Mouse (Mus musculus): Measurements from ENCODE around the gene Cacna1a. TPM values are rescaled to one million over a fixed set of nuclear protein-coding genes. Genes with fewer than 3 reads are reported as not detected.

The Cacna1a gene
- polyA plus RNA-seq, 1 experiment from 2014 or later = 0.74 TPM

DNA sequence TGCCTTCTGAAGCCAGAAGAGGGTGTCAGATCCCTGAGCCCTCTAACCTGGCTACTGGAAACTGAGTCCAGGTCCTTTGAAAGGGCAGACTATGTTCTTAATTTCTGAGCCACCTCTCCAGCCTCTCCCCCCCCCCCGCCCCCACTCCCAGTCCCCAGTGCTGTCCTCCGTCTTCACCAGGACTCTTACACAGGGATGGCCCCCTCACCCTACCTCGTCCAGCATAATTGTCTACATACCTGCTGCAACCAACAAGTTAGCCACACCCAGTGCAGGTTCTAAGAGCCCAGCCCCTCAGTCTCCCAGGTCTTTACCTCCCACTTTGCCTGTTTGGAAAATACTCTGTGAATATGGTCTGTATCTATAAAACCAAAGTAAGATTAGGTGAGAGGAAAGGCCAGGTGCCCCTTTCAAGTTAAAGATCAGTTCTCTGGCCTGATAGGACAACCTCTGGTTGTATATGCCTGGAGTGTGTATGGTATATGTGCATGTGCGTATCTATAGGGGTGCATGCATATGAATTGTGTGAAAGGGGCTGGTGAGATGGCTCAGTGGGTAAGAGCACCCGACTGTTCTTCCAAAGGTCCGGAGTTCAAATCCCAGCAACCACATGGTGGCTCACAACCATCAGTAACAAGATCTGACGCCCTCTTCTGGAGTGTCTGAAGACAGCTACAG lies 252.5 kb downstream of the Cacna1a start:
- H3K4me1 ChIP-seq (replicated peaks) = peaks cover 25% of the 10 kb centered on the region
- H3K4me3 ChIP-seq (replicated peaks) = no peak overlapping the region
- H3K9ac ChIP-seq = no peak overlapping the region
- peaks cover 22% of the 10 kb centered on the region for H3K27me3 ChIP-seq
- no peak overlapping the region for H3K27ac ChIP-seq
- WGBS (ENCODE audit: insufficient replicate concordance) = 66% methylated on average over 7 of the region's 7 CpGs
- H3K36me3 ChIP-seq = no peaks in the 10 kb centered on the region
- no peaks in the 10 kb centered on the region for H3K9me3 ChIP-seq (replicated peaks)
- no peak for ATAC-seq (ENCODE audit: low read depth)
- no peak overlapping the region for H3K4me2 ChIP-seq
- no peak for DNase-seq

DNA sequence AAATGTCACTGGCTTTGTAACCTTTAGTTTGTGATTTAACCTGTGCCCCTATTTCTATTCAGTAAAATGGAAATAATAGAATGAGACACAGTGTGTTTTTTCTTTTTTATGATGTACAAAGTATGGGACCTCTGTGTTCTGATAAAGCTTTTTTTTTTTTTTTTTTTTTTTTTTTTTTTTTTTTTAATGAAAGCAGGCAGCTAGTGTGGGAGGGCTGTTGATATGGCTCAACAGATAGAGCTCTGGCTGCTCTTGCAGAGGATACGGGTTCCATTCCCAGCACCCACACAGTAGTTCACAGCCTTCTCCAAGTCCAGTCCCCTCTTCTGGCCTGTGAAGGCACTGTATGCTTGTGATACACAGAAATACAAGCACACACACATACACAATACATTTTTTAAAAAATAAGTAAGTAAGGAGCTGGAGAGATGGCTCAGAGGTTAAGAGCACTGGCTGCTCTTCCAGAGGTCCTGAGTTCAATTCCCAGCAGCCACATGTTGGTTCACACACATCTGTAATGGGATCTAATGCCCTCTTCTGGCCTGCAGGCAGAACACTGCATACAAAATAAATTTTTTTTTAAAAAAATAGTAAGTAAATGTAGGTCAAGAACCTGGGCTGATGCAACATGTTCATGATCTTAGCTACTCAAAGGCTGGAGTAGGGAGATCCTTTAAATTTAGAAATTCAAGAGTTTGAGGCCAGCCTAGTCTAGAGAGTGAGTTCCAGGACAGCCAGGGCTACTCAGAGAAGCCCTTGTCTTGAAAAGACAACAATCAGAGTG lies 253.5 kb downstream of the Cacna1a start:
- no peak for DNase-seq
- no peak for ATAC-seq (ENCODE audit: low read depth)
- Histone ChIP-seq H3K4me2 (no peak overlapping the region), H3K4me3 (replicated peaks) (no peak overlapping the region), H3K9ac (no peak overlapping the region), H3K4me1 (replicated peaks) (peaks cover 27% of the 10 kb centered on the region), H3K27ac (no peak overlapping the region), H3K9me3 (replicated peaks) (no peaks in the 10 kb centered on the region), H3K27me3 (peaks cover 16% of the 10 kb centered on the region), H3K36me3 (no peaks in the 10 kb centered on the region)
- 16% methylated on average over 1 of the region's 1 CpGs for WGBS (ENCODE audit: insufficient replicate concordance)

DNA sequence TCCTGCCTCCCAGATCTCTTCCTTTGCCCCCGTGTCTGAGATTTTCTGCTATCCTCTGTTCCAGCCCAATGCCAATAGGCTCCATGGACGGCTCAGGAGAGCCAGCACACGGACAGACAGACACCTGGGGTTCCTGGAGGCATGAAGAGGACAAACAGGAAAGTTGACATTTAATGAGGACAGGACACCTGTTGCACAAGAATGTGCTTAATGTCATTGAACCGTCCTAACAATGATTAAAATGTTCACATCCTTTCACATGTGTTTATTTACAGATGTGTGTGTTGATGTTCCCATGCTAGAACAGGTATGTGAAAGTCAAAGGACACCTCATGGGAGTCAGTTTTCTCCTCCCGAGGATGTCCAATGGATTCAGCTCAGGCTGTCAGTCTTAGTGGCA lies 254.8 kb downstream of the Cacna1a start:
- Histone ChIP-seq H3K4me2 (no peak overlapping the region), H3K4me1 (replicated peaks) (peaks cover 37% of the 10 kb centered on the region), H3K9ac (no peak overlapping the region), H3K27me3 (peaks cover 6% of the 10 kb centered on the region), H3K9me3 (replicated peaks) (no peaks in the 10 kb centered on the region), H3K36me3 (no peaks in the 10 kb centered on the region), H3K27ac (no peak overlapping the region), H3K4me3 (replicated peaks) (no peak overlapping the region)
- ATAC-seq (ENCODE audit: low read depth) (no peak), DNase-seq (no peak)
- 67% methylated on average over 5 of the region's 5 CpGs for WGBS (ENCODE audit: insufficient replicate concordance)

DNA sequence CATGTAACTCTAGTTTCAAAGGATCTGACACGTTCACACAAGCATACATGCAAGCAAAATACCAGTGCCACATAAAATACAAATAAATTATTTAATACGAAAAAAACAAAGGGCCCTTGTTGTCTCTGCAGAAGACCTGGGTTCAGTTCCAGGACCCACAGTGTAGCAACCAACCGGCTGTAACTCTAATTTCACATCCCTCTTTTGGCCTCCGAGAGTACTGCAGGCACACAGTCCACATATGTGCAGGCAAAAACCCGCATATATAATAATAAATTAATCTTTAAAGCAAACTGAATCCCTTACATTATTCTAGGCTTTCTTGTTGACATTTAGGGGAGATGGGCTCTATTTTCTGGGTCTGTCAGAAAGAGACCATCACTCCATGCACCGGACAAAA lies 258.6 kb downstream of the Cacna1a start:
- ATAC-seq (ENCODE audit: low read depth) = 0 out of 2 replicates have a peak, but pooled peaks have one; percentile 7
- H3K9me3 ChIP-seq (replicated peaks) = no peaks in the 10 kb centered on the region
- WGBS (ENCODE audit: insufficient replicate concordance) = 52% methylated on average over 6 of the region's 6 CpGs
- no peaks in the 10 kb centered on the region for H3K27me3 ChIP-seq
- H3K36me3 ChIP-seq = no peaks in the 10 kb centered on the region
- H3K4me1 ChIP-seq (replicated peaks) = peaks cover 22% of the 10 kb centered on the region
- H3K4me2 ChIP-seq = peak overlapping the region; percentile 65
- no peak for DNase-seq
- H3K9ac ChIP-seq = no peak overlapping the region
- H3K27ac ChIP-seq = no peak overlapping the region
- no peak overlapping the region for H3K4me3 ChIP-seq (replicated peaks)

DNA sequence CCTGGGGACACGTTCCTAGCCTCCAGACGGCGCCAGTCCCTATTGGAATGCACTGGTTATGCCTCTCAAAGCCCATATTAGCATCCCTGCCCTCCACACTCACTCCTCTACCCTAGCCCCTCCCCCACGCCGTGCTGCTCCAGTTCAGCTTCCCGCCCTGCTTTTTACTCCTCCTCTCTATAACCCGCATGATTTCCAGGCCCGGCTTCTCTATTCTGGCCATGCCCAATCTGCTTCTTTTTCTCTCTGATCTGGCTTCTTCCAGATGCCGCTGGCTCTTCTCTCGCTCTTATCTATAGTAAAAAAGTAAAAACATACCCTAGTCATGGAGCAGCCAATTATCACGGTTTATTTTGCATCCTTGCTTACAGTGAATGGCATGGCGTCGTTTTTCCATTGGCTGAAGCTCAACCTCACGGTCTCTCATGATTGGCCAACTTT lies 259.2 kb downstream of the Cacna1a start:
- DNase-seq (no peak), ATAC-seq (ENCODE audit: low read depth) (peak; percentile 67)
- peak overlapping the region; percentile 11; the same call in 1 of the 2 replicates for H3K9ac ChIP-seq
- no peaks in the 10 kb centered on the region for H3K36me3 ChIP-seq
- 5% methylated on average over 14 of the region's 14 CpGs for WGBS (ENCODE audit: insufficient replicate concordance)
- peaks cover 18% of the 10 kb centered on the region for H3K4me1 ChIP-seq (replicated peaks)
- H3K27ac ChIP-seq = peak overlapping the region; percentile 54
- H3K27me3 ChIP-seq = no peaks in the 10 kb centered on the region
- peak overlapping the region; percentile 32 for H3K4me3 ChIP-seq (replicated peaks)
- peak overlapping the region; percentile 65 for H3K4me2 ChIP-seq
- no peaks in the 10 kb centered on the region for H3K9me3 ChIP-seq (replicated peaks)

DNA sequence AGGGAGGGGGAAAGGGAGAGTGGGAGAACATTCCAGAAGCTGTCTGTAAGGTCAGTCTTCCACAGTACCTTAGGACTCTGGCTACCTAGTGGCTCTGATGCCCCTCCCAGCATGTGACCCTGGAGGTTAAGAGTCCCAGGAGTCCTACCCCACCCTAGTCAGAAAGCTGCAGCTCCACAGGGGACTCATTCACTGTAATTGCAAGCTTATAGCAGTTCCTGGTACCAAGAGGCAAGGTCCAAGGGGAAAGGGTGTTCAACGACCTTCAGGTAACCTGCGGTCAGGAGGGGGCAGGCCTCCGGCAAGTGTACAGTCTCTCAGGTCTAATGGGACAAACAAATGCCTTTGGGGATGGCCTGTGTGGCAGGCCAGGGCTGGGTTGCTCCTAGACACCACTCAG lies 262.0 kb downstream of the Cacna1a start:
- DNase-seq (no peak), ATAC-seq (ENCODE audit: low read depth) (no peak)
- WGBS (ENCODE audit: insufficient replicate concordance) = 56% methylated on average over 3 of the region's 3 CpGs
- H3K27me3 ChIP-seq = no peaks in the 10 kb centered on the region
- no peaks in the 10 kb centered on the region for H3K36me3 ChIP-seq
- H3K4me2 ChIP-seq = no peak overlapping the region
- peaks cover 35% of the 10 kb centered on the region for H3K4me1 ChIP-seq (replicated peaks)
- H3K27ac ChIP-seq = no peak overlapping the region
- H3K9ac ChIP-seq = no peak overlapping the region
- no peaks in the 10 kb centered on the region for H3K9me3 ChIP-seq (replicated peaks)
- H3K4me3 ChIP-seq (replicated peaks) = no peak overlapping the region

DNA sequence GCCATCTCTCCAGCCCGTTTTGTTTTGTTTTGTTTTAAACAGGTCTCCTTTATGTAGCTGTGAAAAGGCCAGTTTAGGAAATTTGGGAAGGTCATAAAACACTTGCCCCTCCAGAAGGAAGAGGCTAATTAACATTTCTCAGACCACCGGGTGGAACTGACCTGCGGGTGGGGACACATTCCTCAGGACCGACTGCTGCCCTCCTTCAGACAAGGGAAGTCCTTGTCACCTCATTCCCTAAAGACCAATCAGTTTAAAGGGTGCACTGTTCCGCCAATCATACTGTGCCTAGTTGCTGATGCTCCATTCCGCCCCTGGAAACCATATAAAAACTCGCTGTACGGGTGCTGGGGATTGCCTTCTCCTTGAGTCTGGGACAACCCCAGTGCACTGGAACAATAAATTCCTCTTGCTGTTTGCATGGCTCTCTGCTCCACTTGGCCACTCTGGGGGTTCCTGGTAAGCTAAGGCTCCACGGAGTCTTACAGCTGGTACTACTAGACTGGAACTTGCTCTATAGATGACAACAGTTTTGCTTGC lies 264.9 kb downstream of the Cacna1a start:
- Histone ChIP-seq H3K4me1 (replicated peaks) (peaks cover 52% of the 10 kb centered on the region), H3K9ac (no peak overlapping the region; the same call in 1 of the 2 replicates), H3K4me2 (peak overlapping the region; percentile 34), H3K36me3 (no peaks in the 10 kb centered on the region), H3K27ac (no peak overlapping the region), H3K27me3 (peaks cover 10% of the 10 kb centered on the region; the same call in 1 of the 2 replicates), H3K9me3 (replicated peaks) (no peaks in the 10 kb centered on the region), H3K4me3 (replicated peaks) (0 out of 2 replicates have a peak overlapping the region, but pooled peaks have one; percentile 3)
- 52% methylated on average over 9 of the region's 9 CpGs for WGBS (ENCODE audit: insufficient replicate concordance)
- DNase-seq (no peak), ATAC-seq (ENCODE audit: low read depth) (no peak)

DNA sequence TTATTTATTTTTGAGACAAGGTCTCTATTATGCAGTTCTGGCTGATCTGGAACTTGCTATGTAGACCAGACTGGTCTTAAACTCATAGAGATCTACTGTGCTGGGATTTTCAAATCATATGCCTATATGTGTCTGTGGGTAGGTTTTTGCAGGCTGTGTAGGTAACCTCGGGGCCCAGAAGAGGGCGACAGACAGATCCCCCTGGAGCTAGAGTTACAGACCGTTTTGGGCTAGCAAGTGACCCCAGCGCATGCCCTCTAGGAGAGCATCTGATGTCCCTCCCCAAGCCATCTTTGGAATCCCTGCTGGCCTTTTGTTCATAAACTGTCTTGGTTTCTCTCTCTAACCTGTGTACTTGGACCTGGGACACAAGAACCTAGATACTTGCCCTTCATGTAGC lies 266.4 kb downstream of the Cacna1a start:
- Histone ChIP-seq H3K4me3 (replicated peaks) (no peak overlapping the region), H3K4me1 (replicated peaks) (peaks cover 65% of the 10 kb centered on the region), H3K9me3 (replicated peaks) (no peaks in the 10 kb centered on the region), H3K9ac (no peak overlapping the region), H3K36me3 (no peaks in the 10 kb centered on the region), H3K27ac (0 out of 2 replicates have a peak overlapping the region, but pooled peaks have one; percentile 11), H3K4me2 (no peak overlapping the region), H3K27me3 (peaks cover 10% of the 10 kb centered on the region; the same call in 1 of the 2 replicates)
- no peak for DNase-seq
- ATAC-seq (ENCODE audit: low read depth) = no peak
- 31% methylated on average over 4 of the region's 4 CpGs for WGBS (ENCODE audit: insufficient replicate concordance)

DNA sequence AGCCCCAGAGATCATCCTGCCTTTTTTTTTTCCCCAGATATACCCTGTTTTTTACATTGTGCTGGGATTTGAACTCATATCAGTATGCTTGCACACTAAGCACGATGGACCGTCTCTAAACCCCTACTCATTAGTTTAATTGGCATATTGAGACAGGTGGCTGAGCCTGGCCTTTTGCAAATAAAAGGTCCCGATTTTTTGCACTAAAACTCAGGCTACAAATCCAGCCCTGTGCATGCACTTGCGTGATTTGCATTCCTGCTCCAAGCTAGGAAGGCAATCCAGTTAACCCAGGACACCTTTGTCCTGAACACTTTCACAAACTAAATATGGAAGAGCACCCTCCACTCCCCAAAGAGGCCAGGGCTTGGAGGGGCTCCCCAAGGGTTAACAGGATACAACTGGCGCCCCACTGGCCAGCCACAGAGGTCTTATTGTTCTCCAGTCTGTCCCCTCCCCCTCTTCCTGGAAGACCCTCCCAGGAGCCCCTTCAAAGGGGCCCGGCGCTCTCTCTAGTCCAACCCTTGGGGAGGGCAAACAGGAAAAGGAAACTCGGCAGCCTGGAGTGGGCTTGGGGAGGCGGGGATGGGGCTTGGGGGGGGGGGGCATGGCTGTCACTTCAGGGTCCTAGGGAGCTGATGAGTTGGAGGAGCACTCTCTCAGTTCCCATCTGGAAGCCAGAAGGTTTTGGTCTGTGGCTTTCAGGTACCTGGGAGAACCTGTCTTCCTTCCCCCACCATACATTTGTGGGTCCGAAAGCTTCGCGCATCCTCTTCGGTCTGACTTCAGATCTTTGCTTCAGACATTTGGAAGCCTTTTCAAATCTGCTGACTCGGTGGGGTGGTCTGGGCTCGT lies 267.3 kb downstream of the Cacna1a start:
- 12% methylated on average over 15 of the region's 15 CpGs for WGBS (ENCODE audit: insufficient replicate concordance)
- Histone ChIP-seq H3K9me3 (replicated peaks) (no peaks in the 10 kb centered on the region), H3K9ac (peak overlapping the region; percentile 69), H3K27me3 (peaks cover 10% of the 10 kb centered on the region; the same call in 1 of the 2 replicates), H3K4me3 (replicated peaks) (peak overlapping the region; percentile 54), H3K4me1 (replicated peaks) (peaks cover 69% of the 10 kb centered on the region), H3K27ac (peak overlapping the region; percentile 77), H3K4me2 (peak overlapping the region; percentile 81), H3K36me3 (no peaks in the 10 kb centered on the region)
- DNase-seq (no peak), ATAC-seq (ENCODE audit: low read depth) (no peak)

DNA sequence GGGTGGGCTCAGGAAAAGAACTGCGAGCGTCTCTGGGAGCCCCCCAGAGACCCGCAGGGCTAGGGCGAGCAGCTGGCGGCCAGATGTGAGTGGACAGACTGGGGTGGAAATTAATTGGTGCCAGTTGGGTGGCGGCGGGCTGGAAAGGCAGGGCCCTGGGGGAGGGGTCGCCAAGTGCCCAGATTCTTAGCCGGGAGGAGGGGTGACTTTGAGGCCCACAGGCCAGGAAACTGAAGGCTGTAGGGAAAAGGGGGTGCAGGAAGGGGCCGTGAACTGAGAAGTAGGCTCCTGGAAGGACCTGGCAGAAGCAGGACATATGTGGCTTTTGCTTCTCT lies 267.9 kb downstream of the Cacna1a start:
- Histone ChIP-seq H3K9ac (peak overlapping the region; percentile 69), H3K4me1 (replicated peaks) (peaks cover 75% of the 10 kb centered on the region), H3K36me3 (no peaks in the 10 kb centered on the region), H3K4me2 (peak overlapping the region; percentile 81), H3K4me3 (replicated peaks) (peak overlapping the region; percentile 54), H3K9me3 (replicated peaks) (no peaks in the 10 kb centered on the region), H3K27me3 (peaks cover 10% of the 10 kb centered on the region; the same call in 1 of the 2 replicates), H3K27ac (peak overlapping the region; percentile 77)
- DNase-seq (no peak), ATAC-seq (ENCODE audit: low read depth) (no peak)
- 6% methylated on average over 10 of the region's 10 CpGs for WGBS (ENCODE audit: insufficient replicate concordance)

Data from liver, embryonic 13.5 days (tissue).